Mouse (Mus musculus) brain, adult 2 months (tissue): ENCODE measurements around the gene Pfas.
"Not testable (repeated sequence)": the region's sequence is repeated elsewhere in the genome, so short reads cannot be mapped to it uniquely, and the experiment has no call there.

Experiments used
- DNase-seq: peaks from one replicate; pipeline ENCODE4 v3.0.0; 2011; ENCODE audit warnings: low read depth, low spot score

Gene Pfas

GRCm38 (mm10) chr11:68973250-68974058 is 34.8 kb downstream of the Pfas start:
- DNase-seq: peak; percentile 85

- DNase-seq: no peak
These were observed 38.0 kb downstream of the Pfas start for GRCm38 (mm10) chr11:68970232-68970631.

- no peak for DNase-seq
These were observed 39.5 kb downstream of the Pfas start for GRCm38 (mm10) chr11:68968752-68969151.

DNA sequence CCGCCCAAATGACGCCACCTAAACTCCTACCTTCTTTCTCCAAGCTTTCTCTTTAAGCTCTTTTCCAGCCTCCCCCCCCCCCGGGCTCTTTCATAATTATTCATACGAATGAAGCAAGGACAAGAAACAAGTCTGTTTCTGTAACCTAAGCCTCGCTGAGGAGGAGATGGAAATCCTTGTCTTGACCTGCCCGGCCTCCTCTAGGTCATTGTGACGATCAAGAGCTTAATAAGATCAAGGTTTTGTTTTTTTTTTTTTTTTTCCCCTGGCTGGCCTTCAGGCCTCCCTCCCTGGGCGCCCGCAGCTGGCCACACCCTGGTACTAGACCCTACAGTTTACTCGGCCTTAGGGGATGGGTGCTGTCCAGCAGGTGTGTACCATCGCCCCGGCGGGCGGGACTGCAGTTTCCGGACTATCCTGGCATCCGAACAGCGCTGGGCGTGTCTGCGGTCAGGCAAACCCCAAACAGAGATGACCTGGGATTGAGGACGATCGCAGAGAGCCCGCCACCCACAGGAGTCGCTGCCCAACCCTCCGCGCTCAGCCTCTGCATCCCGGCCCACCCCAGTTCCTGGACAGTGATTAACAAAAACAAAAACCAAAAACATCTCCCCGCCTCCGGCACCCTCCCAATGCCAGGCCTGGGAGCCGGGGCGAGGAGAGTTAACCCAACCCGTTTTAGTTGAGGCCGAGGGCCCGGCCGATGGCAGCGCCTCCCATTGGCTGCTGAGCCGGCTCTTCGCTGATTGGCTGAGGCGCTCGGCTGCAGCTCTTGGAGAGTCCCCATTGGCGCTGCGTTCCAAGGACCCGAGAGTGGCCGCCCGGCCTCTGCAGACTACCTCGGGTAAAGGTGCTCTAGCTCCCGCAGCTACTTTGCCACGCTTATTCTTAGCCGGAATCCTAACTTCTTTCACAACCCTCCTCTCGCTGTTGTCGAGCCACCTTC is 40.6 kb downstream of the Pfas start, which contains the start of gene Slc25a35:
Gene Slc25a35 (plus strand): TSS at position 795 of the 946 bp plus-strand sequence.
- DNase-seq: peak; percentile 98

DNA sequence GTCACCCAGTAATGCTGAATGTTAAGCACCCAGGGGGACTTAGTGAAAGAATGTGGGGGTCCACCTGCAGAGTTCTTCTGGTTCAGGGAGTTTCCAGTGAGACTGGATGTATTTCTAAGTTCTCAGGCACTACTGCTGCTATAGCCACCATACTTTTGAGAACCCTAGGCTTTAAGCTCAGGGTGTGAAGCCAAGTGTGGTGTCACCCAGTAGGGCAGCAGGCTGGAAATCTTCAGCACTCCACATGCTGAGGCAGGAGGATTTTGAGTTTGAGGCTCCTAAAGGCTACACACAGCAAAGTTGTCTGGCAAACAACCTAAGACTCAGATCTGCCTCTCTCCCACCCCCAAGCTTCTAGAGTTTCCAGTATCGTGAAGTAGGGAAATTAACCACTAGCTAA is 41.7 kb downstream of the Pfas start:
- DNase-seq: no peak

GRCm38 (mm10) chr11:68965845-68966244 is 42.4 kb downstream of the Pfas start:
- peak; percentile 80 for DNase-seq

DNA sequence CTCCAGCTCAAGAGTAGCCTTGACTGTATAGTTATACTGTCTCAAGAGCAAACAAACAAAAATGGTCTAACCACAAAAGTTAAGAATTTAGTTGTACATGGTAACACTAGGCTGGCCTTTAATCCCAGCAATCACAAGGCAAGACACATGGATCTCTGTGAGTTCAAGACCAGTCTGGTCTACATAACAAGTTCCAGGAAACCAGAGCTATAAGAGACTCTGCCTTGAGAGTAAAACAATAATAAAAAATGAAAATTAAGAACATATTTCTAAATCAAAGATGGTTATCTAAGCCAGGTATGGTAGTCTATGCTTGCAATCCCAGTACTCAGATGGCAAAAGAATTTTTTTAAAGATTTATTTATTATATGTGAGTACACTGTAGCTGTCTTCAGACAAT is 43.2 kb downstream of the Pfas start:
- no peak for DNase-seq

DNA sequence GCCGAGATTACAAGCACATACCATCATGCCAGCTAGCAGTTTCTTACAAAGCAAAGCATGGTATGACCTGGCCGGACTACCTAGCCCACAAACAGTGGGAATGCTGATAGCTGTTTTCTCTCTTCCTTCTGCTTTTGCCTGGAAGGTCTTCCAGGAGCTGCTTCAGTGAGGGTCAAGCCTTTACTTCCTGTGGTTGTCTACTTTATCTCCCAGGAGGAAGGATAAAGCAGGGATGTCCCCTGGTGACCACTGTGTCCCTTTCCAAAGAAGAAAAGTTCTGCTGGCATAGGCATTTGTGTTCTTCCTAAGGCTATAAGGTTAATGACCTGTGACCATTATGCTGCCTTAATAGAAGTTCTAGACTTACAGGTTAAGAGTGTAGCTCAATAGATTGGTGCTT is 44.9 kb downstream of the Pfas start:
- DNase-seq: no peak

- DNase-seq: not testable (repeated sequence)
These were observed 46.1 kb downstream of the Pfas start for GRCm38 (mm10) chr11:68962159-68962558.

DNA sequence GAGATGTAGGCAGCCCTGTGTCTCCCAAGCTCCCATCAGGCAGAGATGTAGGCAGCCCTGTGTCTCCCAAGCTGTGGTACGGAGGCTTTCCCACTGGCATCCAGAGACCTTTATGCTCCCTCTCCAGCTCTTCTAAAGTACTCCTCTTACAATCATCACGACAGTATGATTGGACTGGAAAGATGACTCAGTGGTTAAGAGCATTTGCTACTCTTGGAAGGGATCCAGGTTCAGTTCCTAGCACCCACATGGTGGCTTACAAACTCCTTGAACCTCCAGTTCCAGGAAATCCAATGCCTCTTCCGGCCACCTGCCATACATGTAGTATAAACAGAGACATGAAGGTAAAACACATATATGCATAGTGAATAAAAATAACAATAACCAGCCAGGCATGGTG is 46.7 kb downstream of the Pfas start:
- DNase-seq: peak; percentile 50

GRCm38 (mm10) chr11:68957971-68958370 is 50.3 kb downstream of the Pfas start:
- no peak for DNase-seq

DNA sequence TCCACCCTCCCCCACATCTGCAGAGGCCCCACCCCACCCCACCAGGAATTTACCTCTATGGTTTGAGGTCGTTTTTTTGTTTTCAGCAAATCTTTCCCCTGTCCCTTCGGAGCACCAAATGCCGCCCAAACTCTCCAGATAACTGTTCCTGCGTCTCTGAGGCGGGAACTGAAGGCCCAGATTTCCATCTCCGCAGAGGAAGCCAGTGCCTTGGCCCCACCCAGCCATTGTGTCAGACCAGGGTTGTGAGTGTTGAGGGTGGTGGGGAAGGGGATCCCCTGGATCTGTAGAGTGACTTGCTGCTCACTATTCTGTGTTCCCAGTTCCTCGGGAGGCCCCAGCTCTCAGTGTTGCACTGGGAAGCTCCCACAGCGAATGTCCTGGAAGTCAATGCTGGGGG is 51.0 kb downstream of the Pfas start, which contains the start of gene Arhgef15:
Gene Arhgef15 (minus strand): TSS at position 173 of the 400 bp plus-strand sequence.
- no peak for DNase-seq

GRCm38 (mm10) chr11:68956697-68957096 is 51.6 kb downstream of the Pfas start:
- no peak for DNase-seq

GRCm38 (mm10) chr11:68956107-68956506 is 52.2 kb downstream of the Pfas start:
- DNase-seq: no peak

- no peak for DNase-seq
These were observed 52.8 kb downstream of the Pfas start for GRCm38 (mm10) chr11:68955473-68955872.

GRCm38 (mm10) chr11:68954408-68954807 is 53.9 kb downstream of the Pfas start:
- no peak for DNase-seq

GRCm38 (mm10) chr11:68953903-68954302 is 54.4 kb downstream of the Pfas start:
- DNase-seq: no peak

GRCm38 (mm10) chr11:68947542-68947993 is 60.7 kb downstream of the Pfas start:
- peak; percentile 88 for DNase-seq

- peak; percentile 83 for DNase-seq
These were observed 61.3 kb downstream of the Pfas start for GRCm38 (mm10) chr11:68946806-68947440.

GRCm38 (mm10) chr11:68946001-68946400 is 62.3 kb downstream of the Pfas start:
- no peak for DNase-seq

DNA sequence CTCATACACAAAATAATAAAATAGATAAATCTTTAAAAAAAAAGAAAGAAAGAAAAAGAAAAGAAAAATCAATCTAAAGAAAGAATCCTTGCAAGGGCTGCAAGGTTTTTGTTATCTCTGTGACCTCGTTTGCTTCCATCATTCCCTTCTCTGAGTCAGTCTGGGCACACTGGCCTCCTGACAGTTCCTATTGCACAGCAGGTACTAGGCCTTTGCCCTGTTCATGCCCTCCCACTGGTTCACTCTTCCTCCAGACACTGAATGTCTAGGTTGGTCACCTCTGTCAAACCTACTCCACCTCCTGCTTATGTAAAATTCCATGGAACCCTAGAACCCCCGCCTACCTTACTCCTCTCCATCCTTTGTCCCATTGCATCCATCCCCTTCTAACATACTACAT is 63.0 kb downstream of the Pfas start:
- DNase-seq: no peak

- no peak for DNase-seq
These were observed 65.5 kb downstream of the Pfas start for GRCm38 (mm10) chr11:68942731-68943130.
